Comparison of ENCODE assay signal across 13 mouse cellular contexts in genomic region chr6:120454627-120455077, GRCm38 (mm10). TPM values are rescaled to one million over a fixed set of nuclear protein-coding genes. Genes with fewer than 3 reads are reported as not detected.
A peak's percentile ranks its signal among the peaks of the same experiment; 100 is the strongest.
DNase-seq lines count a peak whose midpoint lies in the region; ATAC-seq and TF ChIP-seq lines count a peak whose summit lies in the region.
"Had no signal": no experiment of that assay in that cellular context is flagged by ENCODE, and none has a peak within 500 bp of the region (broad histone marks: within the 10 kb centered on the region; RNA-seq: fewer than 3 reads in every experiment).

No protein-coding gene starts in this region.

- no peak overlapping the region for H3K4me3 ChIP-seq in liver, embryonic 13.5 days (replicated peaks)
- no peak overlapping the region for H3K4me3 ChIP-seq in layer of hippocampus, adult 2 months
- H3K4me3 ChIP-seq in midbrain, embryonic 11.5 days (ENCODE audit: low read depth, low read length) = no peak overlapping the region
- H3K4me3 ChIP-seq in forebrain, embryonic 16.5 days (replicated peaks; ENCODE audit: low read length) = no peak overlapping the region
- H3K4me3 ChIP-seq: forebrain, embryonic 13.5 days; heart, embryonic 15.5 days had no signal

- no peak for TF ChIP-seq CTCF in layer of hippocampus, adult 2 months (conservative IDR thresholded peaks at IDR 0.05)

- H3K27ac ChIP-seq in liver, embryonic 13.5 days = 0 out of 2 replicates have a peak overlapping the region, but pooled peaks have one; percentile 2
- H3K27ac ChIP-seq in layer of hippocampus, adult 2 months = no peak overlapping the region
- H3K27ac ChIP-seq in midbrain, embryonic 11.5 days (ENCODE audit: low read depth, low read length) = no peak overlapping the region
- no peak overlapping the region for H3K27ac ChIP-seq in forebrain, embryonic 16.5 days (ENCODE audit: low read length)
- H3K27ac ChIP-seq: forebrain, embryonic 13.5 days; heart, embryonic 15.5 days had no signal

- H3K9me3 ChIP-seq in liver, embryonic 13.5 days (replicated peaks) = no peaks in the 10 kb centered on the region
- H3K9me3 ChIP-seq in midbrain, embryonic 11.5 days (ENCODE audit: control insufficient read depth, low read length) = no peaks in the 10 kb centered on the region
- no peaks in the 10 kb centered on the region for H3K9me3 ChIP-seq in forebrain, embryonic 16.5 days (ENCODE audit: control insufficient read depth, low read length)
- H3K9me3 ChIP-seq: forebrain, embryonic 13.5 days; heart, embryonic 15.5 days had no signal

- H3K27me3 ChIP-seq in liver, embryonic 13.5 days = no peaks in the 10 kb centered on the region
- no peaks in the 10 kb centered on the region for H3K27me3 ChIP-seq in midbrain, embryonic 11.5 days (ENCODE audit: control insufficient read depth, insufficient read depth, low read length)
- H3K27me3 ChIP-seq in forebrain, embryonic 16.5 days (replicated peaks; ENCODE audit: control insufficient read depth, insufficient read depth, low read length) = no peaks in the 10 kb centered on the region
- H3K27me3 ChIP-seq: forebrain, embryonic 13.5 days; heart, embryonic 15.5 days had no signal

- no peaks in the 10 kb centered on the region for H3K36me3 ChIP-seq in liver, embryonic 13.5 days
- no peaks in the 10 kb centered on the region for H3K36me3 ChIP-seq in midbrain, embryonic 11.5 days (ENCODE audit: control insufficient read depth, insufficient read depth, low read length)
- no peaks in the 10 kb centered on the region for H3K36me3 ChIP-seq in forebrain, embryonic 16.5 days (ENCODE audit: control insufficient read depth, insufficient read depth)
- H3K36me3 ChIP-seq: heart, embryonic 15.5 days had no signal

- H3K9ac ChIP-seq in liver, embryonic 13.5 days = no peak overlapping the region
- no peak overlapping the region for H3K9ac ChIP-seq in midbrain, embryonic 11.5 days (ENCODE audit: low read length)
- H3K9ac ChIP-seq in forebrain, embryonic 16.5 days (replicated peaks; ENCODE audit: low read depth, low read length) = no peak overlapping the region
- H3K9ac ChIP-seq: forebrain, embryonic 13.5 days; heart, embryonic 15.5 days had no signal

- DNase-seq in thymus, postnatal 0 days (ENCODE audit: low spot score) = peak; percentile 41
- no peak for DNase-seq in thymus, postnatal 4 days
- peak; percentile 63 for DNase-seq in induced T-regulatory cell, adult 2 months (ENCODE audit: low read depth)
- DNase-seq in liver, embryonic 13.5 days = no peak
- DNase-seq in layer of hippocampus, adult 2 months (ENCODE audit: low spot score in 2 of 2) = no peak
- no peak for DNase-seq in midbrain, embryonic 11.5 days (ENCODE audit: low spot score, missing footprints)
- DNase-seq: cerebellum, postnatal 25 days; layer of hippocampus, postnatal 36 days; midbrain, embryonic 14.5 days; thymus, postnatal 25 days had no signal

- peak; percentile 49; the same call in 1 of the 2 replicates for ATAC-seq in liver, embryonic 13.5 days (ENCODE audit: low read depth)
- no peak for ATAC-seq in midbrain, embryonic 11.5 days (ENCODE audit: low FRiP score)
- ATAC-seq in forebrain, embryonic 16.5 days = no peak
- ATAC-seq: forebrain, embryonic 13.5 days had no signal

- 11% methylated on average over 11 of the region's 11 CpGs for WGBS in liver, embryonic 13.5 days (ENCODE audit: insufficient replicate concordance)
- 71% methylated on average over 11 of the region's 11 CpGs for WGBS in midbrain, embryonic 11.5 days
- 75% methylated on average over 11 of the region's 11 CpGs for WGBS in forebrain, embryonic 16.5 days

- peak overlapping the region; percentile 15 for H3K4me2 ChIP-seq in liver, embryonic 13.5 days
- H3K4me2 ChIP-seq in midbrain, embryonic 11.5 days = no peak overlapping the region
- H3K4me2 ChIP-seq in forebrain, embryonic 16.5 days (ENCODE audit: low read length) = no peak overlapping the region
- H3K4me2 ChIP-seq: forebrain, embryonic 13.5 days; heart, embryonic 15.5 days had no signal

- H3K4me1 ChIP-seq in liver, embryonic 13.5 days (replicated peaks) = peaks cover 34% of the 10 kb centered on the region
- H3K4me1 ChIP-seq in midbrain, embryonic 11.5 days (ENCODE audit: control insufficient read depth, insufficient read depth, low read length) = no peaks in the 10 kb centered on the region
- H3K4me1 ChIP-seq in forebrain, embryonic 16.5 days (replicated peaks; ENCODE audit: control insufficient read depth, insufficient read depth, low read length) = no peaks in the 10 kb centered on the region
- H3K4me1 ChIP-seq: forebrain, embryonic 13.5 days; heart, embryonic 15.5 days had no signal

RNA-seq across cellular contexts. Expression of gene Il17ra, which starts 8.4 kb away (rescaled TPM):
- 57.9 and 67.5 TPM in 2 replicates for polyA plus RNA-seq in thymus, postnatal 0 days (2015; fragmentation: Nextera tagmentation; extraction: Ambion mirVana)
- 9.3 and 10.8 TPM in 2 replicates for polyA plus RNA-seq in liver, embryonic 13.5 days (2015; fragmentation: Nextera tagmentation; extraction: Ambion mirVana)
- total RNA-seq in layer of hippocampus, adult 2 months (2021) = 1 to 10 TPM; 6.7 to 8.1 TPM
- polyA plus RNA-seq in midbrain, embryonic 11.5 days (2014; fragmentation: Nextera tagmentation; extraction: Ambion mirVana) = 1.6 and 2.0 TPM in 2 replicates
- 4.6 and 5.3 TPM in 2 replicates for polyA plus RNA-seq in forebrain, embryonic 16.5 days (2015; fragmentation: Nextera tagmentation; extraction: Ambion mirVana)

RNA-seq across cellular contexts. Expression of gene Tmem121b, which starts 39.0 kb away (rescaled TPM):
- polyA plus RNA-seq in thymus, postnatal 0 days (2015; fragmentation: Nextera tagmentation; extraction: Ambion mirVana) = 0.31 and 0.42 TPM in 2 replicates
- polyA plus RNA-seq in liver, embryonic 13.5 days (2015; fragmentation: Nextera tagmentation; extraction: Ambion mirVana) = not detected in 2 replicates
- total RNA-seq in layer of hippocampus, adult 2 months (2021) = 10 to 100 TPM; 38.2 to 38.6 TPM
- 0.78 and 0.88 TPM in 2 replicates for polyA plus RNA-seq in midbrain, embryonic 11.5 days (2014; fragmentation: Nextera tagmentation; extraction: Ambion mirVana)
- polyA plus RNA-seq in forebrain, embryonic 16.5 days (2015; fragmentation: Nextera tagmentation; extraction: Ambion mirVana) = 3.3 and 3.5 TPM in 2 replicates
- polyA plus RNA-seq: heart, embryonic 15.5 days had no signal

Comparison
In these comparisons a context has a peak if more than half of its experiments do, and no peak if none do; other contexts are left out.
1. DNase-seq: peak in thymus, postnatal 0 days (single experiment) and induced T-regulatory cell, adult 2 months (single experiment); none in thymus, postnatal 4 days (single experiment), liver, embryonic 13.5 days (single experiment), layer of hippocampus, adult 2 months (0 of 2) and midbrain, embryonic 11.5 days (single experiment).